10 mouse cellular contexts compared by ENCODE assay signal in the genomic region with DNA sequence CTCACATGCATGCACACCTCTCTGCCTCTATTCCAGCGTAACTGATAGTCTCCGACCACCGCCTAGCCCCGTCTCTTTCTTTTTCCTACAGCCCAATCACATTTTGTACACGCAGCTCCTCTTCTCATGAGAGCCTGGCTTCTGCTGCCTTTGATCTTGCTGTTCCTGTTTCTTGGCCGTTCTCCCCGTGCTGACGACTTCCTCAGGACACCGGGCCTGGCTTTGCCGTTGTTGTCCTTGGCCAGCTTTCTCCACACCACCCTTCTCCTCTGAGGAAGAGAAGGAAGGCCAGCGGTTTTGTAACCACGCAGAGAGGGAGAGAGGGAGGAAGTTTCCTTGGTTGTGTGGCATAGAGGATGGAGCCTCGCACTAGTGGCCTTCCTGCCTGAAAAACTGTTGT.
DNase-seq lines count a peak whose midpoint lies in the region; ATAC-seq and TF ChIP-seq lines count a peak whose summit lies in the region.
"Had no signal": no experiment of that assay in that cellular context is flagged by ENCODE, and none has a peak within 500 bp of the region (broad histone marks: within the 10 kb centered on the region; RNA-seq: fewer than 3 reads in every experiment).

No protein-coding gene starts in this region.

- H3K4me3 ChIP-seq in kidney, embryonic 15.5 days (replicated peaks): no peak overlapping the region
- H3K4me3 ChIP-seq in bone marrow macrophage, adult 2 months (ENCODE audit: insufficient read depth, low read length): no peak overlapping the region
- H3K4me3 ChIP-seq in heart, embryonic 12.5 days: no peak overlapping the region
- no peak overlapping the region for H3K4me3 ChIP-seq in lung, embryonic 14.5 days (ENCODE audit: low read depth, low read length)
- H3K4me3 ChIP-seq: embryonic facial prominence, embryonic 12.5 days had no signal

- ATAC-seq in kidney, embryonic 15.5 days (replicated peaks; ENCODE audit: low FRiP score): no peak
- ATAC-seq in heart, embryonic 12.5 days (ENCODE audit: insufficient number of reproducible peaks, low FRiP score): no peak
- ATAC-seq in lung, embryonic 14.5 days (ENCODE audit: insufficient read depth): no peak

- H3K9ac ChIP-seq in kidney, embryonic 15.5 days: no peak overlapping the region
- no peak overlapping the region for H3K9ac ChIP-seq in heart, embryonic 12.5 days
- H3K9ac ChIP-seq in lung, embryonic 14.5 days: no peak overlapping the region
- H3K9ac ChIP-seq: embryonic facial prominence, embryonic 12.5 days had no signal

- H3K4me2 ChIP-seq in kidney, embryonic 15.5 days: no peak overlapping the region
- no peak overlapping the region for H3K4me2 ChIP-seq in heart, embryonic 12.5 days
- no peak overlapping the region for H3K4me2 ChIP-seq in lung, embryonic 14.5 days
- H3K4me2 ChIP-seq: embryonic facial prominence, embryonic 12.5 days had no signal

- H3K4me1 ChIP-seq in kidney, embryonic 15.5 days: peaks cover 45% of the 10 kb centered on the region
- H3K4me1 ChIP-seq in bone marrow macrophage, adult 2 months (ENCODE audit: control insufficient read depth, insufficient read depth, low read length): peaks cover 35% of the 10 kb centered on the region
- H3K4me1 ChIP-seq in heart, embryonic 12.5 days (replicated peaks): peaks cover 84% of the 10 kb centered on the region
- peaks cover 12% of the 10 kb centered on the region for H3K4me1 ChIP-seq in lung, embryonic 14.5 days (ENCODE audit: insufficient read depth)

- peak; percentile 77 for DNase-seq in kidney, adult 11 months
- DNase-seq in lung, embryonic 14.5 days: peak; percentile 46
- no peak for DNase-seq in cerebellum, postnatal 36 days
- DNase-seq in layer of hippocampus, adult 11-12 months (ENCODE audit: low spot score): no peak
- no peak for DNase-seq in layer of hippocampus, adult 9-10 months (ENCODE audit: low spot score)
- DNase-seq: layer of hippocampus, adult 9-11 months had no signal

- TF ChIP-seq CTCF in bone marrow macrophage, adult 2 months (IDR thresholded peaks at IDR 0.05; ENCODE audit: low read depth, low read length): no peak
- no peak for TF ChIP-seq CTCF in lung, embryonic 14.5 days (IDR thresholded peaks at IDR 0.05; ENCODE audit: low read depth)

- WGBS in kidney, embryonic 15.5 days: 56% methylated on average over 13 of the region's 13 CpGs
- 43% methylated on average over 13 of the region's 13 CpGs for WGBS in heart, embryonic 12.5 days
- 51% methylated on average over 13 of the region's 13 CpGs for WGBS in lung, embryonic 14.5 days

- H3K27ac ChIP-seq in kidney, embryonic 15.5 days: no peak overlapping the region
- H3K27ac ChIP-seq in bone marrow macrophage, adult 2 months (ENCODE audit: insufficient read depth, low read depth, low read length): peak overlapping the region; percentile 35
- peak overlapping the region; percentile 70 for H3K27ac ChIP-seq in heart, embryonic 12.5 days (ENCODE audit: poor library complexity, severe bottlenecking)
- no peak overlapping the region for H3K27ac ChIP-seq in lung, embryonic 14.5 days (ENCODE audit: low read depth)
- H3K27ac ChIP-seq: embryonic facial prominence, embryonic 12.5 days had no signal

- H3K36me3 ChIP-seq in kidney, embryonic 15.5 days: no peaks in the 10 kb centered on the region
- no peaks in the 10 kb centered on the region for H3K36me3 ChIP-seq in heart, embryonic 12.5 days
- no peaks in the 10 kb centered on the region for H3K36me3 ChIP-seq in lung, embryonic 14.5 days (ENCODE audit: insufficient read depth)
- H3K36me3 ChIP-seq: embryonic facial prominence, embryonic 12.5 days had no signal

- H3K9me3 ChIP-seq in kidney, embryonic 15.5 days (replicated peaks): no peaks in the 10 kb centered on the region
- no peaks in the 10 kb centered on the region for H3K9me3 ChIP-seq in heart, embryonic 12.5 days (replicated peaks)
- no peaks in the 10 kb centered on the region for H3K9me3 ChIP-seq in lung, embryonic 14.5 days (ENCODE audit: low read depth, low read length)
- H3K9me3 ChIP-seq: embryonic facial prominence, embryonic 12.5 days had no signal

- TF ChIP-seq POLR2A in bone marrow macrophage, adult 2 months (IDR thresholded peaks at IDR 0.05; ENCODE audit: borderline replicate concordance, low read depth, low read length): no peak

- H3K27me3 ChIP-seq in kidney, embryonic 15.5 days: no peaks in the 10 kb centered on the region
- H3K27me3 ChIP-seq in heart, embryonic 12.5 days (replicated peaks): no peaks in the 10 kb centered on the region
- no peaks in the 10 kb centered on the region for H3K27me3 ChIP-seq in lung, embryonic 14.5 days (ENCODE audit: insufficient read depth, low read length)
- H3K27me3 ChIP-seq: embryonic facial prominence, embryonic 12.5 days had no signal

Comparison
In these comparisons a context has a peak if more than half of its experiments do, and no peak if none do; other contexts are left out.
1. DNase-seq: peak in kidney, adult 11 months (single experiment) and lung, embryonic 14.5 days (single experiment); none in cerebellum, postnatal 36 days (0 of 2), layer of hippocampus, adult 11-12 months (single experiment) and layer of hippocampus, adult 9-10 months (single experiment).
2. H3K27ac ChIP-seq: peak in bone marrow macrophage, adult 2 months (single experiment) and heart, embryonic 12.5 days (single experiment); none in kidney, embryonic 15.5 days (single experiment) and lung, embryonic 14.5 days (single experiment).